Mouse (Mus musculus): ENCODE data around the gene Pfkp. TPM values are rescaled to one million over a fixed set of nuclear protein-coding genes. Genes with fewer than 3 reads are reported as not detected.

Pfkp gene
- total RNA-seq (2023; ENCODE audit: inconsistent age) = 66.5 to 86.3 TPM (median 69.8 TPM) in 4 replicates

DNA sequence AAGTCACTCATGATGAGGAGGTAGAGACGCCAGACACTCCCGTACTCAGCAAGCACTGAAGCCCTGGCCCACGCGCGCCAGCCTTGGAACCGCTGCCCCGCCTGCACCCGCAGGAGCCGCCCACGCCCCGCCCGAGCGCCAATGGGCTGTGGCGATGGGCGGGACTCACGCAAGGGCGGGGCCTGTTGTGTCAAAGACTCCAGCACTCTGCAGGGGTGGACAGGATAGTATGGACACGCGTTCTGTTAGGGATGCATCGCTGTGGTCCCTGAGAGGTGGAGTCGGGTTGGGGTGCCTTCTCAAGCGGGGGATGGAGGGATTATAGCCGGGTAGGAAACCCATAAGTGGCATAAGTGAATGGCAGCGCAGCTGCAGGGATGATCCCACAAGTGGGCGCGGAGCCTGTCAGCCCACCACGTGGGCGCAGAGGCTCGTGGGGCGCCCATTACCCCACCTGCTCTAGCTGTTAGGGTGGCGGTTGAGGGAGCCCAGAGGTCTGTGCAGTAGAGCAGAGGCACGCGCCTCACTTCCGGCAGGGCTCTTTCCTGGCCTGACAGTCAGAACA, at the start of gene Pfkp:
TSS of gene Pfkp (minus strand) at position 109 of the 565 bp plus-strand sequence.

Other genes starting within 250 kb of the Pfkp start
- 53.9 to 64.3 TPM (median 59.2 TPM) in 4 replicates for gene Pitrm1, start 100.6 kb downstream of the Pfkp start, total RNA-seq (2023; ENCODE audit: inconsistent age)

Data from B cell, adult (primary cell).